Mouse (Mus musculus) lung, adult 2 months (tissue): ENCODE data around the gene Robo4. TPM values are rescaled to one million over a fixed set of nuclear protein-coding genes. Genes with fewer than 3 reads are reported as not detected.

Source experiments
- DNase-seq: peaks from one replicate; pipeline ENCODE4 v3.0.0; 2022
- H3K4me1 ChIP-seq: fragments of 200-500 bp; 2 replicates; pipeline ENCODE4 v1.6.1; 2011; ENCODE audit warnings: low read length; ENCODE audit not compliant: control insufficient read depth, insufficient read depth
- H3K4me3 ChIP-seq: fragments of 200-500 bp; replicated peaks from 2 replicates; pipeline ENCODE3; 2011; ENCODE audit warnings: low read depth, mild to moderate bottlenecking, control low read depth, low read length; ENCODE audit errors: extremely low read depth
- CTCF ChIP-seq: fragments of 200-500 bp; IDR thresholded peaks from 2 replicates; pipeline ENCODE4 v1.5.1; 2011; ENCODE audit warnings: mild to moderate bottlenecking, low read length, control low read depth; ENCODE audit not compliant: insufficient read depth
- POLR2A ChIP-seq: fragments of 200-500 bp; IDR thresholded peaks from 2 replicates; pipeline ENCODE4 v1.6.1; 2011; ENCODE audit warnings: low read depth, mild to moderate bottlenecking, control low read depth, low read length, borderline replicate concordance; ENCODE audit errors: extremely low read depth
- WGBS: fragments of 180-500 bp; shearing (Covaris S2); methylation state at CpG from one replicate; pipeline ENCODE4 v1.1.7; 2018; 5-methylcytosine and 5-hydroxymethylcytosine counted together
- polyA plus RNA-seq: library from polyadenylated mRNA; depleted of rRNA; stranded (reverse); fragments of >200 nt; gene quantifications from 2 replicates; pipeline ENCODE4 v1.2.3, GENCODE M21; 2012

The Robo4 gene
- polyA plus RNA-seq, 1 experiment = 67.8 TPM

DNA sequence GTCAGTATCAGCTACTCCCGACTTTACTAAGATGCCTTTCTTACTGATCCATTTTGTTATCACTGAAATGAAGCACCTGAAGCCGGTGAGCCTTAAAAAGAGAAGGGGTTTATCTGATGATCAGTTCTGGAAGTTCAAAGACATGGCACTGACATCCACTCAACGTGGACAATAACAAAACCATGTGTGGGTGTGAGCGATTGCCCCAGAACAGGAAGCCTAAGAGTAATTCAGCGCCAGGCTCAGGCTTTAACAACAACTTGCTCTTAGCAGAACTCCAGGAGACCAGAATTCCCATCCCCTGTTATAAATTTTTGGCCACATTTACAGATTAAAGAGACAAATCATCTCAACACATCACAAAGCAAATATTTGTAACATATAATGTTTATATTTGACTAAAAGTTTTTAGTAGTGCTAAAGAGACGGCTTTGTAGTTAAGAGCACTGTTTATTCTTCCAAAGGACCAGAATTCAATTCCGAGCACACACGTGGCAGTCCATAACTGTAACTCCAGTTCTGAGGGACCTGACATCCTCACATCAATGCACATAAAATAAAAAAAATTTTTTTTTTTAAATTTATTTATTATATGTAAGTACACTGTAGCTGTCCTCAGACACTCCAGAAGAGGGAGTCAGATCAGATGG, 8.1 kb upstream of the Robo4 start:
- Histone ChIP-seq H3K4me3 (no peak overlapping the region), H3K4me1 (no peaks in the 10 kb centered on the region)
- TF ChIP-seq POLR2A = no peak
- DNase-seq = no peak
- WGBS = 43% methylated on average over 8 of the region's 8 CpGs

DNA sequence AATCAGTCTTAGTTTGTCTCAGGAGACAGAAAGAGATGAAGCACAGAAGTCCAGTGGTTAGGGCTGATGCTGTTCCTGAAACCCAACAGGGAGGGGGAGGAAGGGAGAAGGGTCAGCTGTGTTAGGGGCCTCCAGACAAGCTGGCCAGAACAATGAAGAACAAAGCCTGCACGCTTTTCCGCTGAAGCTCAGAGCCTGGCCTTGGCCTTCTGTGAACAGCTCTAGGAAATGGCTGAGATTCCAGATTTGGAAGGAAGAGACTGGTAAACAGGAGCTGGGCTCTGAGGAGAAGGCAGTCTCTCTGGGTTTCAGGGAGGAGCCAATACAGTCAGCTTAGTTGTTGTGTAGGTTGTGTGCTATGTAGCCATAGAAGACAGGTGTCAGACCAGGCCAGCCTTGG, 1.1 kb upstream of the Robo4 start:
- WGBS = 49% methylated on average over 2 of the region's 2 CpGs
- 0 out of 2 replicates have a peak, but pooled peaks have one; percentile 16 for TF ChIP-seq POLR2A
- TF ChIP-seq CTCF = no peak
- Histone ChIP-seq H3K4me1 (peaks cover 2% of the 10 kb centered on the region), H3K4me3 (no peak overlapping the region)
- no peak for DNase-seq

DNA sequence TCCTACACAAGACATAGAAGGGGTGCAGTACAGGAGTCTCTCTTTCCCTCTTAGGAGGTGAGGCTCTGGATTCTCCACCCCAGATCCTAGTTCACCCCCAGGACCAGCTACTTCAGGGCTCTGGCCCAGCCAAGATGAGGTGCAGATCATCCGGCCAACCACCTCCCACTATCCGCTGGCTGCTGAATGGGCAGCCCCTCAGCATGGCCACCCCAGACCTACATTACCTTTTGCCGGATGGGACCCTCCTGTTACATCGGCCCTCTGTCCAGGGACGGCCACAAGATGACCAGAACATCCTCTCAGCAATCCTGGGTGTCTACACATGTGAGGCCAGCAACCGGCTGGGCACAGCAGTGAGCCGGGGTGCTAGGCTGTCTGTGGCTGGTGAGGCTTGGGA, 804 bp downstream of the Robo4 start:
- Histone ChIP-seq H3K4me1 (peaks cover 2% of the 10 kb centered on the region), H3K4me3 (peak overlapping the region; percentile 98)
- 0 out of 2 replicates have a peak, but pooled peaks have one; percentile 26 for TF ChIP-seq POLR2A
- TF ChIP-seq CTCF = no peak
- no peak for DNase-seq
- WGBS = 59% methylated on average over 7 of the region's 7 CpGs

DNA sequence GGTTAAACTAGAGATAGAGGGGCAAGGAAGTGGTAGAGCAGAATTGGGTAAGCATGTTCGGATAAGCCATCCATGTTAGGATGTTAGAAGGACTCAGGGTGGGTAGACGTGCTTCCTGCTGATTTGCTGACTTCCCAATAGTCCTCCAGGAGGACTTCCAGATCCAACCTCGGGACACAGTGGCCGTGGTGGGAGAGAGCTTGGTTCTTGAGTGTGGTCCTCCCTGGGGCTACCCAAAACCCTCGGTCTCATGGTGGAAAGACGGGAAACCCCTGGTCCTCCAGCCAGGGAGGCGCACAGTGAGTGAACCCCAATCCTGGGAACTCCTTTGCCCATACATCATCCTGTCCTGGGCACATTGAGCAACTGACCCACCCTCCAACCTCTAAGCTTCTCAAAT, 1.3 kb downstream of the Robo4 start:
- no peak for TF ChIP-seq CTCF
- Histone ChIP-seq H3K4me1 (peaks cover 2% of the 10 kb centered on the region), H3K4me3 (peak overlapping the region; percentile 98)
- WGBS = 62% methylated on average over 7 of the region's 7 CpGs
- DNase-seq = no peak

DNA sequence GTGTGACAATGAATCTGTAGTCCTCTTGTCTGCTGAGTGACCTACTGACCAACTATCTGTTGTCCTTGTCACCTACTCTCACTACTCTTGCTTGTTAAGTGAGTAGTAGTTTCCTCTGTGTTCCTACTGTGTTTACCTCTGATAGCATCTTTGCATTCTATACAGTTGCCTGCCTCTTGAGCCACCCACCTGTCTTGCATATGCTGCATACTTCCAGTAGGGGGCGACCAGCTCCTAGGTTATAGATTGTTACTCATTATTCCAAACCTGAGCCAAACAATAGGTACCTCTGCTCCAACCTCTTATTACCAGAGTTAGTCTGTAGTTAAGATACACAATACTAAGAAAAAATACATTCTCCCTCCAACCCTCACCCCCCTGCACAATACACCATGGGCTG, 4.7 kb downstream of the Robo4 start:
- no peak for DNase-seq
- no peak overlapping the region for H3K4me3 ChIP-seq
- TF ChIP-seq CTCF (peak; percentile 70), POLR2A (no peak)
- H3K4me1 ChIP-seq = no peaks in the 10 kb centered on the region
- WGBS = 0% methylated on average over 1 of the region's 1 CpGs

DNA sequence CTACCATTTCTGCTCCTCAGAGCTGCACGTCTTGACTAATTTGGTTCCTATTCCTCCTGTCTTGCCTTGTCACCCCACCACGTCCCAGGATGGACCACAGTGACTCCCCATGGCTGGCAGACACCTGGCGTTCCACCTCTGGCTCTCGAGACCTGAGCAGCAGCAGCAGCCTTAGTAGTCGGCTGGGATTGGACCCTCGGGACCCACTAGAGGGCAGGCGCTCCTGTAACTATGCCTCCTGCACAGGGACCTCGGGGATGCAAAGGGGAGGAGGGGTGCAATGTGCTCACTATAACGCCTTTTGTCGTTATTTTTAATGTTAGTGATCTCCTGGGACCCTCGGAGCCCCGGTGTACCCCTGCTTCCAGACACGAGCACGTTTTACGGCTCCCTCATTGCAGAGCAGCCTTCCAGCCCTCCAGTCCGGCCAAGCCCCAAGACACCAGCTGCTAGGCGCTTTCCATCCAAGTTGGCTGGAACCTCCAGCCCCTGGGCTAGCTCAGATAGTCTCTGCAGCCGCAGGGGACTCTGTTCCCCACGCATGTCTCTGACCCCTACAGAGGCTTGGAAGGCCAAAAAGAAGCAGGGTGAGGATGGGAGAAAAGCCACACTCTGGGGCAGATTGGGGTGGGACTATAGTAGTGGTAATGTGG, 6.3 kb downstream of the Robo4 start:
- TF ChIP-seq POLR2A = no peak
- no peak for TF ChIP-seq CTCF
- 41% methylated on average over 19 of the region's 19 CpGs for WGBS
- H3K4me1 ChIP-seq = no peaks in the 10 kb centered on the region
- H3K4me3 ChIP-seq = no peak overlapping the region
- no peak for DNase-seq

DNA sequence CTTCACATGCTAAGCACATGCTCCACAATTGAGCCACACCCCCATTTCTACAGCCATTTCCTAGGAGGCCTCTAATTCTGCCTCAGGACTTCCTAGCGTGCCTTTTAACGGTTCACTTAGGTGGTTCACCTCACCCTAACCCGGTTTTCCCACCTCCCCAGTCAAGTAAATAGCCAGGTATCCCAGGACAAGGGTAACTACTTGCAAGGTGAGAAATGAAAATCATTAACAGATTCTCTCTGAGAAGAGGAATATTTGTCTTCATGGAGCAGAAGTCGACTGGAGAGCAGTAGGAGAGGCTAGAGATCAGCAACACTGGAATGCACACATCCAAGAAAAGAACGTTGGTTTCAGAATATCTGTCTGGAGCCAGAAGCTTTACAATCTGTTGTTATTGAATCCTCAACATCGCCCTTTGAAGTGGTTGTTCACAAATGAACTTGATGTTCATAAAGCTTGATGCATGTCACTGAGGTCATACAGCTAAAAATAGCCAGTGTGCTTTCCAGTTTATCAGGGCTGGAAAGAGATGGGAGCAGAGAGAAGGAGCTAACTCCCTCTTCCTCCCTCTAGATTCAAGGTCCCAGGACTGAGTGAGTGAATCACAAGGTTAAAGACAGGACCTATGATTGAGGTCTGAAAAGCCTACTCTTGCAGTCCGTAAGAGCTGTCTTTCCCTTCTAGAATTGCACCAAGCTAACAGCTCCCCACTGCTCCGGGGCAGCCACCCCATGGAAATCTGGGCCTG, 8.2 kb downstream of the Robo4 start:
- Histone ChIP-seq H3K4me3 (no peak overlapping the region), H3K4me1 (no peaks in the 10 kb centered on the region)
- DNase-seq = no peak
- no peak for TF ChIP-seq POLR2A
- 59% methylated on average over 8 of the region's 8 CpGs for WGBS

DNA sequence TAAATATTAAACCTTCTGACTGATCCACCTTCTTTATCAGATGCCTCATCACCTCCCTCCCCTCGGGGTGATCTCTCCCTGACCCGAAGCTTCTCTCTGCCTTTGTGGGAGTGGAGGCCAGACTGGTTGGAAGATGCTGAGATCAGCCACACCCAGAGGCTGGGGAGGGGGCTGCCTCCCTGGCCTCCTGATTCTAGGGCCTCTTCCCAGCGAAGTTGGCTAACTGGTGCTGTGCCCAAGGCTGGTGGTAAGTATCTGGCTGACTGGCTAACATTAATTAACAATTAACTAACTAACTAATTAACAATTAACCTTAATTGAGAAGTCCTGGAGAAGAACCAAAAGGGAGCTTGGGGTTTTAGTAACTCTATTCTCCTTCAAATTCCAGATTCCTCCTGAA, 11.3 kb downstream of the Robo4 start:
- TF ChIP-seq POLR2A = no peak
- TF ChIP-seq CTCF = no peak
- no peak overlapping the region for H3K4me3 ChIP-seq
- 56% methylated on average over 3 of the region's 3 CpGs for WGBS
- DNase-seq = no peak
- no peaks in the 10 kb centered on the region for H3K4me1 ChIP-seq

DNA sequence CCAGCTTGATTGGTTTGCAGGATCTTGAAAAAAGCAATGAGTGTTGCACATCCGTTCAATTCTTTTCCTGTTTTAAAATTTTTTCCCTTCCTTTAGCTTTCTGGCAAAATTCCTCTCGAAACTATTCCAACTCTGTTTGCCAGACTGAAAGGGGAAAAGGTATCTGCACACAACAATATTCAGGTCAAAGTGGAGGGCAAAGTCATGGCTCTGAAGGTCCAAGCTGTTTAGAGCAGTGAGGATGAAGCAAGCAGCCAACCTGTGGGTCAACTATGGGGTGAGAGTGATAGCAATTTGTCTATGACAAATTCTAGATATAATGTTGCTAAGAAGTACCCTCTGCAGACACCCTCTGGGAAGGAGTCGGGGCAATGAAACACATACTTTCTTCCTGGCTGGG, 13.0 kb downstream of the Robo4 start:
- no peak for DNase-seq
- WGBS = 60% methylated on average over 3 of the region's 3 CpGs
- no peak for TF ChIP-seq CTCF
- no peak for TF ChIP-seq POLR2A

DNA sequence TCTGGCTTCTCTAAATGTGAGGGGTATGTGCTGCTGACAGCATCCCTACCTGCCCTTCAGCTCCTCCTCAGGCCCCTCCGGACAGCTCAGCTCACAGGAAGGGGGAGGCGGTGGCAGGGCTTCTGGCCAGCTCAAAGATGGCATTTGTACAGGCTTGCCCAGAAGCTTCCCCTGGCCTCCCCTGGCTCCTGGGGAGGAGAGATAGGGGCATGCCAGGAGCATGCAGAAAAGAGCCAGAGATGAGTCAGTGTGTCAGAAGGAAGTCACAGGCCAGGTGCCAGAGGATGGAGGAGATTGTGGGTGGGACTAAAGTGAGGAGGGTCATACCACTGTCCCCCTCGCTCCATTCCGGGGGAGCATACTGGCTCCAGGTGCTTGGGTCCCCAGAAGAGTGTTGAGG, 17.1 kb downstream of the Robo4 start:
- Histone ChIP-seq H3K4me1 (peaks cover 2% of the 10 kb centered on the region; the same call in 1 of the 2 replicates), H3K4me3 (no peak overlapping the region)
- WGBS = 67% methylated on average over 4 of the region's 4 CpGs
- TF ChIP-seq CTCF (no peak), POLR2A (no peak)
- DNase-seq = no peak

More for the DNA sequence above, 13.0 kb downstream of the Robo4 start:
- Histone ChIP-seq H3K4me3 (no peak overlapping the region), H3K4me1 (no peaks in the 10 kb centered on the region)
